Mouse (Mus musculus): Measurements from ENCODE around the gene Tmprss9.

Gene Tmprss9

DNA sequence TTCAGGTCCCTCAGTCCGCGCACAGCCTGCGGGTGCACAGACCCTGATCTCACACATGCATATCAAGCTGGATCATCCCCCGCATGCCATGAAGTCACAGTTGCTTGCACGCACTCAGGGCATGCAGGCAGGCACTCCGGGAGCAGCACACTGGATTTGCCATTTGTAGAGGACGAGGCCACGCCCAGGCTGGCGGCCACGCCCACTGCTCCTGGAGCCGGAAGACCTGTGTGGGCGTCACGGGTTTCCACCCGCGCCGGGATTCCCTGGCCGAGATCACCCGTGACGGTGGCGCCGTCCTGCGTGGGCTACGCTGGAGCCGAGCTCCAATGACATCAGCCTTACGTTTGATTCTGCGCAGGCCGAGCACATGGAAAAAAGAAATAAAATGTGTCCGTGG lies 68.0 kb downstream of the Tmprss9 start:
- DNase-seq, result peak; percentile 82

DNA sequence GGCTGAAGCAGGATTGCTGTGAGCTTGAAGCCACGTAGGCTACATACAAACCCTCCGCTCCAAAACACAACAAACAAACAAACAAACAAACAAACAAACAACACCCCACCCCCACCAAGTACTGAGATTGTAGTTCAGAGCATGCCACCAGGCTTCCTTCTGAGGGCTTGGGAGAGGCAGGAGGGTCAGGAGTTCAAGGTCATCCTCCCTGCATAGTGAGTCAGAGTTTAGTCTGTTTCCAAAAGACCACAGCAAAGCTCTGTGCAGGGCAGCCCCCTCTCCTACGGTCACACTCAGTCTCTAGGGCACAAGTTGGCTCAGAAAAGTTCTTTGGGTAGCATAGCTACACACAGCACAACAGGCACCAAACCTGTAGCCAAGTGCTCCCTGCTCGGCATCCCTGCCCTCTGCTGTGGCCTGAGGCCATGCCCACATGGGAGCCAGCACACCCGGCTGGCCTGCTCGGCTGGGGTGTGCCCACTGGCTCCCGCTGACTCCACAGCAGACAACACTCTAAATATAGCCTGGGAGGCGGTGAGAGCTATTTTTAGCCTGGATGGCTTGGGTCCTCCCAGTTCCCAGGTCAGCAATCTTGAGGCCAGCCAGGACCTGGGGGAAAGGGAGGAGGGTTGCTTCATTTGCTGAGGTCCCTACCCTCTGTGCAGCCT lies 68.8 kb downstream of the Tmprss9 start:
- DNase-seq, result peak; percentile 51

DNA sequence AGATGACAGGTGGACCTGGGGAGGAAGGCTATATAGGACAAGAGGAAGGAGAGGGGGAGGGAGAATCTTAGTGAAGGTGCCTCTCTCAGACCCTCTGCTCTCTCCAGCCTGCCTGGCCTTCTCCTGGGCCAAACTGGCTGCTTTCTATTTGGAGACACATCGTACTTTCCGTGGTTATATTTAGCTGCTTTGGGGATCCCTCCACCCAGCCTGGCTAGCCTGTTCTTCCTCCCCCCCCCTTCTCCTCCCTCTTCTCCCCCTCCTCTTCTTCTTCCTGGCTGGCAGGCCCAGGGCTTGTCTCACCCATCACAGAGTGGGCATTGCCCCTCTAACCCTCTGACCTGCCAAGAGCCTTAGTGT lies 69.3 kb downstream of the Tmprss9 start:
- no peak for DNase-seq

DNA sequence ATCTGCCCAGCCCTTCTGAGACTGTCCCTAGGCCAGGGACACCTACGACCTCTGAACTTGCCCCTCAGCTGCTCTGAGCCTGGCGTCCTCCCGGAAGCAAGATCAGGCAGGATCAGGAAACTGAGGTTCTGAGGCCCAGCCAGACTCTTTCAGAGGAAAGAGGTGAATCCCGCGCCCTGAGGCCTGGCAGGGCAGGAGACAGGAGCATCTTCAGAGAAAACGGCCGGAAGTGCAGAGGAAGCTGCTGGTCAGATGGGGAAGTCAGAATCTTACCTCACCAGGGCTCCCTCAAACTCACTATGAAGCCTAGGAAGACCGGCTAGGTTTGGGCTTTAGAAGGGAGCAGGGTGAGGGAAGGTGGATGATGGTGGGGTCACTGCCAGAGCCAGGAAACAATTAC lies 71.3 kb downstream of the Tmprss9 start:
- no peak for DNase-seq

DNA sequence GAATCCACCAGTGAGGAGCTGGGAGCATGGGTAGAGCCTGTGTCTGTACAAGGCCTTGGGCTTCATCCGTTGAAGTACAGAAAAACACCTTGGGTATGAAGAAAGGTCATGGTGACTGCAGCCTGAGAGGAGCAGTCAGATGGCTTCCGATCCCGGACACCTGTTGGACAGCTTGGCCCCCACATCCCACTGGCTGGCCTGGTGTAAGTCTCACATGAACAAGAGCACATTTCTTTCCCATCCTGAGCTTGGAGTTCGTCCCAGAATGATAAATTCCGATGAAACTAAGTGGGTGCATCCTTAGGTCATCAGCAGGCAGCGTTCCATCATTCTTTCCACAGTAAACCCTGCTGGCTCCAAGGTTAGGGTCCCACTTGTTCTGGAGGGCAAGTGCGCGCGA lies 72.1 kb downstream of the Tmprss9 start:
- DNase-seq, result no peak

DNA sequence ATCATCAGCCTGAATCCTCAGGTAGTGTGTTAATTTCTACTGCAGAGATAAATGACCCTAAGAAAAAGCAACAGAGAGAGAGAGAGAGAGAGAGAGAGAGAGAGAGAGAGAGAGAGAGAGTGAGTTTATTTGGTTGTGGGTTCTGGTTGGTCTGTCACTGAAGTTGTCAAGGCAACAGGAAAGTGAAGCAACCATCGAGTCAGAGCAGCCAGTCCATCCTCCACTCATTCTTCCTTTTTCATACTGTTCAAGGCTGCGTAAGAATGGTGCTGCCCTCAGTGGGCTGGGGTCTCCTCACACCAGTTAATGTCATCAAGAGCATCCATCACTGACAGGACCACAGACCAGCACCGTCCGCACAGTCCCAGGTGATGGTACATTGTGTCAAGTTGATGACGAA lies 72.6 kb downstream of the Tmprss9 start:
- DNase-seq, result no peak

DNA sequence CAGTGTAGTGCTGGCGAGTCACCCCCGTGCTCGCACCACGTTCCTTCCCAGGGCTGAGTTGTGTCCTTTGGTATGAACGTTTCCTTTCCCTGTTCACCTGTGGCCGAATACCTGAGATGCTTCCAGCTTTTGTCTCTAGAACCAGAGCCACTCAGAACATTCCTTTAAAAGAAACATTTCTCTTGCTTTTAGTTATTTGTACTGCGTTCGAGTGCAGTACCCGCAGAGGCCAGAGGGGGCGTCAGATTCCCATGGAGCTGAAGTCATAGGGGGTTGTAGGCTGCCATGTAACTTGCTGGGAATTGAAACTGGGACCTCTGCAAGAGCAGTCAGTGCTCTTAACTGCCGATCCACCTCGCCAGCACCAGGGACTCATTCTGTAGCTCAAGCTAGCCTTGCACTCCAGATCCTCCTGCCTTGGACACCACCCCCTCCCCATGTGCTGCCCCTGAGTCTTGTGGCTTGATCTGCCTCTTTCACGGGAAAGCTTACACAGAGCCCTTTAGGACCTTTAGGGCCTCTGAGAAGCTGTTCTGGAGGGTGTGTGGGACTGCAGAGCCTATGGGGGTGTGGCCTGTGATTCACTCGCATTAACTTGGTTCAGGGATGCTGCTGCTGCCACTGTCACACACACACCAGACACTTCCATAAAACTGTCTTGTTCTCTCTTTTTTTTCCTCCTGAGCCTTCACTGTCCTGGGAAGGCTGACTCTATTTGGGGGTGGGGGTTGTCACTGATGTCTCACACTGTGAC lies 75.2 kb downstream of the Tmprss9 start:
- no peak for DNase-seq

DNA sequence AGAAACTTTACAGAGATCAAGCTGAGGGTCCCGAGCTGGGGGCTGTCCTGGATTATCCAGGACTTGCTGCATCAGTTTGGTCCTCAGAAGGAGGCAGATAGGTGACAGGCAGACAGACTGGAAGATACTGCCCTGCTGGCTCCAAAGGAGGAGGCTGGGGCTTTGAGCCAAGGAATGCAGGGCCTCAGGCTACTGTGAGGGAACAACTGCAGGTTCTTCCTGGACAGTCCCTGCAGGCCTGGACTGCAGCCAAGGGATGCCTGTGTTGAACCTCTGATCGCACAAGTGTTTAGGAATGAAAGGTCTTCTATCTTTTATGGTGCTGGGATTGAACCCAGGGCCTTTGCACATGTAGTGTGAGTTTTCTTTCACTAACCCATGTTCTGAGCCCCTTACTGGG lies 76.2 kb downstream of the Tmprss9 start:
- no peak for DNase-seq

DNA sequence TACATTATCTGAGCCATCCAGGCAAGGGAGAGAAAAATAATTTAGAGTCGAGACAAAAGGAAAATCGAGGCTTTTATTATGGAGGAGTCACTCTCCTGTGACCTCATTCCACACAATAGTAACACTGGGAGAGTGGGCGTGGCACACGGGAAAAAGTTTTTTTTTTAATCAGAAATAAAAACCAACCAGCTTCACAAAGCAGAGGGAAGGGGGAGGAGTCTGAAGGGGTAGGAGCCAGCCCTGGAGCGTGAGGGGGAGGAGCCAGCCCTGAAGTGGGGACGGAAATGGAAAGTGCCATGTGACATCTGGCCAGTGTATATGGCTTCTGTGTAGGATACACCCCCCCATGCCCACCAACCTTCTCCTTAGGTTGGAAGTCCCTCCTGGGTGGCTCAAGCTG lies 76.9 kb downstream of the Tmprss9 start:
- no peak for DNase-seq

DNA sequence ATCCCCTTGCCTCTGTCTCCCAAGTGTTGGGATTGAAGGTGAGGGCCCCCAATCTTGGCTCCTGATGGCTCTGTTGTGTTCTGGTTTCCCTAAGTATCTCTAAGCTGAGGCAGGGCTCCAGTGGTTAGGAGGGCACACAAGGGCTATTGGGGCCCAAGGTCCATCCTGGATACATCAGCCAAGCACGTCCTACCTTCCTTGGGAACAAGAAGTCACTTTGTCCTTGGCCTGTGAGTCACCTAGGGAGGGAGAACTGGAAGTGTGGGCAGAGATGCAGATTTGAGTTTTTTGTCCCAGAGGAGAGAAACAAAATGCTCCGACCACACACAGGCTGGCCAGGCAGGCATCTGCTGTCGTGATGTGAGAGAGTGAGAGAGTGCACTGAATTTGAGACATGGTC lies 77.4 kb downstream of the Tmprss9 start:
- no peak for DNase-seq
